ENCODE assay signal across 24 mouse cellular contexts in genomic region chr16:87657291-87657690, GRCm38 (mm10).
"Had no signal": no experiment of that assay in that cellular context is flagged by ENCODE, and none has a peak within 500 bp of the region (broad histone marks: within the 10 kb centered on the region; RNA-seq: fewer than 3 reads in every experiment).

No protein-coding gene starts in this region.

- H3K27ac ChIP-seq: gastrocnemius, adult 2 months; heart, embryonic 10.5 days; hindbrain, embryonic 13.5 days; hindbrain, embryonic 15.5 days; hindbrain, postnatal 0 days; intestine, embryonic 15.5 days; limb, embryonic 10.5 days; limb, embryonic 12.5 days; liver, embryonic 13.5 days had no signal

- H3K4me3 ChIP-seq: gastrocnemius, adult 2 months; heart, embryonic 10.5 days; heart, embryonic 12.5 days; hindbrain, embryonic 13.5 days; hindbrain, embryonic 15.5 days; intestine, embryonic 15.5 days; limb, embryonic 10.5 days; limb, embryonic 12.5 days; liver, embryonic 13.5 days had no signal

- ATAC-seq: hindbrain, postnatal 0 days; inflammation-experienced regulatory T-cells, adult 6 months; intestine, embryonic 15.5 days; intestine, postnatal 0 days had no signal

- DNase-seq: gastrocnemius, adult 2 months; gastrocnemius, postnatal 10 days; gastrocnemius, postnatal 25 days; heart, adult 18-20 months; heart, postnatal 10 days; kidney, adult 18-20 months; kidney, adult 8-10 months; kidney, postnatal 10 days; kidney, postnatal 25 days; kidney, postnatal 4 days; layer of hippocampus, adult 9-11 months; layer of hippocampus, postnatal 36 days; liver; liver, embryonic 13.5 days had no signal
